Mouse (Mus musculus) myocyte (in vitro differentiated cells): ENCODE measurements around the gene Epha4. TPM values are rescaled to one million over a fixed set of nuclear protein-coding genes. Genes with fewer than 3 reads are reported as not detected.

ENCODE experiments used
- H3K27me3 ChIP-seq: one replicate; pipeline ENCODE4 v1.6.1; 2011; ENCODE audit not compliant: control insufficient read depth, insufficient read depth, insufficient read length
- H3K36me3 ChIP-seq: one replicate; pipeline ENCODE4 v1.6.1; 2011; ENCODE audit not compliant: control insufficient read depth, insufficient read depth
- H3K4me2 ChIP-seq: one replicate; pipeline ENCODE4 v1.6.1; 2011; ENCODE audit warnings: low read depth, control low read depth
- H3K4me3 ChIP-seq: one replicate; pipeline ENCODE4 v1.5.1; 2011; ENCODE audit warnings: mild to moderate bottlenecking, control low read depth, moderate library complexity
- H3K79me2 ChIP-seq: one replicate; pipeline ENCODE4 v1.6.1; 2011; ENCODE audit not compliant: control insufficient read depth, insufficient read depth
- H3ac ChIP-seq: one replicate; pipeline ENCODE4 v1.6.1; 2011; ENCODE audit not compliant: control insufficient read depth, insufficient read length
- CEBPB ChIP-seq: IDR thresholded peaks from 2 replicates; pipeline ENCODE4 v1.6.1; 2011; ENCODE audit warnings: mild to moderate bottlenecking, moderate library complexity; ENCODE audit not compliant: poor library complexity, insufficient read depth, severe bottlenecking
- E2F4 ChIP-seq: IDR thresholded peaks from one replicate; pipeline ENCODE4 v1.6.1; 2011; ENCODE audit warnings: mild to moderate bottlenecking, control low read depth, moderate library complexity; ENCODE audit not compliant: insufficient read depth
- MAX ChIP-seq: IDR thresholded peaks from one replicate; pipeline ENCODE4 v1.6.1; 2011; ENCODE audit warnings: low read depth, mild to moderate bottlenecking, control low read depth
- MYOD1 ChIP-seq, 3 experiments: IDR thresholded peaks; one replicate each; pipeline ENCODE4 v1.6.1; 2011; ENCODE audit warnings: control low read depth in 2 of 3, low read depth in 2 of 3, mild to moderate bottlenecking in 2 of 3, moderate library complexity in 1 of 3; ENCODE audit not compliant: insufficient read length in 2 of 3, control insufficient read depth in 1 of 3
- MYOG ChIP-seq, 3 experiments: IDR thresholded peaks; one replicate each; pipeline ENCODE4 v1.6.1; 2011; ENCODE audit warnings: control low read depth in 2 of 3, low read depth in 2 of 3, mild to moderate bottlenecking in 2 of 3; ENCODE audit not compliant: insufficient read length in 2 of 3, control insufficient read depth in 1 of 3, insufficient read depth in 1 of 3
- POLR2A ChIP-seq: IDR thresholded peaks from one replicate; pipeline ENCODE4 v1.6.1; 2011; ENCODE audit warnings: low read depth, mild to moderate bottlenecking, control low read depth, moderate library complexity; ENCODE audit not compliant: insufficient read length
- POLR2AphosphoS2 ChIP-seq: IDR thresholded peaks from one replicate; pipeline ENCODE4 v1.6.1; 2011; ENCODE audit warnings: low read depth, control low read depth; ENCODE audit not compliant: insufficient read length
- REST ChIP-seq: IDR thresholded peaks from one replicate; pipeline ENCODE4 v1.6.1; 2011; ENCODE audit warnings: mild to moderate bottlenecking, control low read depth, moderate library complexity; ENCODE audit not compliant: insufficient read depth, insufficient read length
- SRF ChIP-seq: IDR thresholded peaks from one replicate; pipeline ENCODE4 v1.6.1; 2011; ENCODE audit warnings: low read depth; ENCODE audit not compliant: control insufficient read depth, insufficient read length
- TCF12 ChIP-seq: IDR thresholded peaks from one replicate; pipeline ENCODE4 v1.6.1; 2011; ENCODE audit warnings: mild to moderate bottlenecking, control low read depth; ENCODE audit not compliant: poor library complexity, insufficient read depth, severe bottlenecking
- TCF3 ChIP-seq: IDR thresholded peaks from one replicate; pipeline ENCODE4 v1.6.1; 2011; ENCODE audit warnings: low read depth, control low read depth; ENCODE audit not compliant: insufficient read length
- USF1 ChIP-seq: IDR thresholded peaks from one replicate; pipeline ENCODE4 v1.6.1; 2011; ENCODE audit warnings: low read depth, mild to moderate bottlenecking, control low read depth, moderate library complexity
- polyA plus RNA-seq: library from polyadenylated mRNA; unstranded; fragments of >200 nt; fragmentation: generic; extraction: Trizol; gene quantifications from one replicate; pipeline ENCODE4 v1.2.1, GENCODE M21; 2012; ENCODE audit warnings: missing spikeins

Gene Epha4
- polyA plus RNA-seq, 1 experiment: 0.29 TPM

DNA sequence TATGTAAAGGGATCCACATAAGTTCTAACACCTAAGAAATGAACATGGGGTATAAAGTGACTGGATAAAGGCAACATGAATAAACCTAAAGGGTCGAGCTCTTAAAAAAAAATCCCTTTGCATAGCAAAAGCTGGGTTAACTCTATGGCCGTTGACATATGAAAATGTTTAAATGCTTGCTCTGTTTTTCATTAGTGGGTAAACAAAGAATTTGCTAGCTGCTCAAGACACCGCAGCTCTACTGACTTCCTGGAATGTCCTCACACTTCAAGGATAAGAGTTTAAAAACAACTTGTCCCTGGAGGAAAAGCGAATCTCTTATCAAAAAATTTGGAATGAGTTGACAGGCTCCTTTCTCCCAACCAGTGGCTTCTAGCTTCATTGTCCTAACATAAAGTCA lies 126.3 kb downstream of the Epha4 start:
- Histone ChIP-seq H3K79me2 (no peaks in the 10 kb centered on the region), H3K36me3 (no peaks in the 10 kb centered on the region), H3K27me3 (no peaks in the 10 kb centered on the region), H3K4me2 (no peak overlapping the region), H3K4me3 (no peak overlapping the region), H3ac (no peak overlapping the region)
- no peak for TF ChIP-seq MYOD1 (IDR thresholded peaks at IDR 0.05; ENCODE audit: control insufficient read depth in 1 of 3, insufficient read length in 2 of 3, low read depth in 2 of 3)
- TF ChIP-seq SRF: no peak
- no peak for TF ChIP-seq CEBPB
- no peak for TF ChIP-seq E2F4
- no peak for TF ChIP-seq POLR2AphosphoS2
- TF ChIP-seq REST: no peak
- TF ChIP-seq TCF12: no peak
- TF ChIP-seq MYOG (IDR thresholded peaks at IDR 0.05; ENCODE audit: control insufficient read depth in 1 of 3, insufficient read depth in 1 of 3, insufficient read length in 2 of 3, low read depth in 2 of 3): no peak
- no peak for TF ChIP-seq MAX

DNA sequence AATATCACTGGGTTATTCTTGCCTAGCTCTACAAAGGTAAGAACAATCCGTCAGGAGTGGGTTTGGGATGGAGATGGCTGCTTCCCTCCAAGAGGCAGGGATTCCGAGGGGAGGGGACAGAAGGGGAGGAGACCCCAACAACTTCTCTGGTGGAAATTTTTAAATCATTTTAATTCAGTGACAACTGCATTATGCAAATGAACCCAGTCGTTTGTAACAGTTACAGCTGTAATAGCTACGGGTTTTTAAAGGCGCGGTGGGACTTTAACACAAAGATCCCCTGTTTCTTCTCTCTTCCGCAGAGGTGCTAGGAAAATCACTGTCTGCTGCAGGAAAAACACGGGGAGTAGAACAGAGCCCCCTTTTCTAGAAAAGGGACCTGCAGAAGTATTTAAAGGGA lies 129.3 kb downstream of the Epha4 start:
- Histone ChIP-seq H3K4me2 (no peak overlapping the region), H3K36me3 (no peaks in the 10 kb centered on the region), H3K4me3 (no peak overlapping the region), H3K27me3 (no peaks in the 10 kb centered on the region), H3K79me2 (no peaks in the 10 kb centered on the region), H3ac (no peak overlapping the region)
- TF ChIP-seq MAX (no peak), POLR2AphosphoS2 (no peak), MYOD1 (IDR thresholded peaks at IDR 0.05; ENCODE audit: control insufficient read depth in 1 of 3, insufficient read length in 2 of 3, low read depth in 2 of 3) (no peak), SRF (no peak), POLR2A (no peak), CEBPB (no peak), MYOG (IDR thresholded peaks at IDR 0.05; ENCODE audit: control insufficient read depth in 1 of 3, insufficient read depth in 1 of 3, insufficient read length in 2 of 3, low read depth in 2 of 3) (no peak), REST (no peak), USF1 (no peak), TCF3 (no peak)

DNA sequence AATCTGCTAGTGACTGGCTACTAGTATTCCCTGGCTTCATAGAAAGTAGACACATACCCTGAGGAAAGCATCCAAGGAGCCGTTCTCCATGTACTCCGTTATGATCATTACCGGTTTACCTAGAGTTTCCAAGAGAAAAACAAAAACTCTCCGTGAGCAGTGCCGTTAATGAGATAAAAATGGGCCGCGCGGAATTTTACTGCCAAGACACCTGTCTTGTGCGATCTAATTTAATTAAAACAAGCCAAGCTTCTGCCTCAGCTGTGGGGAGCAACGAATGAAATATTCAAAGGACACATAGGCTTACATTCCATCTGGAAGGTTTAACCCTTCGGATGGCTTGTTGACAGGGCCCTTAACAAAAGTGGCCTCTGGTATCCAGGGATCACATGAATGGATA lies 131.4 kb downstream of the Epha4 start:
- no peak overlapping the region for H3K4me3 ChIP-seq
- H3ac ChIP-seq: no peak overlapping the region
- no peak overlapping the region for H3K4me2 ChIP-seq
- H3K79me2 ChIP-seq: no peaks in the 10 kb centered on the region
- no peaks in the 10 kb centered on the region for H3K36me3 ChIP-seq
- no peaks in the 10 kb centered on the region for H3K27me3 ChIP-seq
- no peak for TF ChIP-seq MYOG (IDR thresholded peaks at IDR 0.05; ENCODE audit: control insufficient read depth in 1 of 3, insufficient read depth in 1 of 3, insufficient read length in 2 of 3, low read depth in 2 of 3)
- no peak for TF ChIP-seq MYOD1 (IDR thresholded peaks at IDR 0.05; ENCODE audit: control insufficient read depth in 1 of 3, insufficient read length in 2 of 3, low read depth in 2 of 3)
- no peak for TF ChIP-seq CEBPB
- TF ChIP-seq USF1: no peak
- TF ChIP-seq REST: no peak
- TF ChIP-seq E2F4: no peak
- TF ChIP-seq MAX: no peak
- TF ChIP-seq POLR2AphosphoS2: no peak
- TF ChIP-seq TCF12: no peak
- TF ChIP-seq POLR2A: no peak
- no peak for TF ChIP-seq SRF
- TF ChIP-seq TCF3: no peak

DNA sequence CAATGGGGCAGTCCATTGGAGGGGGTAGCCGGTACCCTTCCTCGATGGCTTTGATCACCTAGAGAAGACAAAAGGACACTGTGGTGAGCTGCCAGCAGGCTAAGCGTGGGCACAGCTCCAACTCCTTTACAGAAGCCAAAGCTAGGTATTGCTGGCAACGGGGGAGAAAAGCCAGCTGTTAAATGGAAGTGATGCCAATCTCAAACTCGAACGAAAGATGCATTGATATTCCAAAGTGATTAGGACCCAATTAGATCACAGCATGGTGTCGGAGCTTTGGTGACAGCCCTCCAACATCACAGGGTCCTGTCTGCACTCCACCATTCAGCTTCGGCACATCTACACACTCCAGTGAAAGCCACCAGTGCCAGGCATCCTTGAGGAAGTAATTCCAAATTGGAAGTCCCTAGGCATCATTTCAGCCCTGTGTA lies 137.3 kb downstream of the Epha4 start:
- Histone ChIP-seq H3ac (no peak overlapping the region), H3K36me3 (no peaks in the 10 kb centered on the region), H3K79me2 (no peaks in the 10 kb centered on the region), H3K4me2 (no peak overlapping the region), H3K4me3 (no peak overlapping the region), H3K27me3 (no peaks in the 10 kb centered on the region)
- TF ChIP-seq CEBPB (no peak), POLR2A (no peak), USF1 (no peak), TCF3 (no peak), MYOD1 (IDR thresholded peaks at IDR 0.05; ENCODE audit: control insufficient read depth in 1 of 3, insufficient read length in 2 of 3, low read depth in 2 of 3) (no peak), SRF (no peak), MYOG (IDR thresholded peaks at IDR 0.05; ENCODE audit: control insufficient read depth in 1 of 3, insufficient read depth in 1 of 3, insufficient read length in 2 of 3, low read depth in 2 of 3) (no peak), E2F4 (no peak), POLR2AphosphoS2 (no peak), REST (no peak)

DNA sequence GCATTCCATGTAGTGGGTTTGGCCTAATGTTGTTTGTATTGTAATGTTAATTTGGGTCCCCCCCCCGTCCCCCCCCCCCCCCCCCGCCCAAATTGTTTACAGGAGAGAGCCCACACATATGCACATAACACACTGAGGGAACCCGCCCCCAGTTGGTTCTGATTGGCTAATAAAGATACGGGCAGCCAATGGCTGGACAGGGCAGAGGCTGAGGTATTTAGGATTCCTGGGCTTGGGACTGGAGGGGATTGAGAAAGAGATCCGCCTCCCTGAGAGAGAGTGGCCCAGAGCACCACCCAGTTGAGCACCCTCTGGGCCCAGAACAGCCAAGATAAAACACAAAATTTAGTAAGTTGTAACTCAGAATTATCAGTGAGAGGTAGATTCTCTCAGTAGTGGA lies 140.8 kb downstream of the Epha4 start:
- Histone ChIP-seq H3K4me2 (no peak overlapping the region), H3K27me3 (no peaks in the 10 kb centered on the region), H3K79me2 (no peaks in the 10 kb centered on the region), H3K36me3 (no peaks in the 10 kb centered on the region), H3ac (no peak overlapping the region), H3K4me3 (no peak overlapping the region)
- no peak for TF ChIP-seq POLR2AphosphoS2
- no peak for TF ChIP-seq CEBPB
- no peak for TF ChIP-seq TCF12
- no peak for TF ChIP-seq E2F4
- TF ChIP-seq MAX: no peak
- no peak for TF ChIP-seq TCF3
- no peak for TF ChIP-seq USF1
- TF ChIP-seq SRF: no peak
- no peak for TF ChIP-seq REST
- TF ChIP-seq POLR2A: no peak
- no peak for TF ChIP-seq MYOG (IDR thresholded peaks at IDR 0.05; ENCODE audit: control insufficient read depth in 1 of 3, insufficient read depth in 1 of 3, insufficient read length in 2 of 3, low read depth in 2 of 3)
- TF ChIP-seq MYOD1 (IDR thresholded peaks at IDR 0.05; ENCODE audit: control insufficient read depth in 1 of 3, insufficient read length in 2 of 3, low read depth in 2 of 3): no peak
